Mouse (Mus musculus) lung, embryonic 14.5 days (tissue): ENCODE data around the gene Ppp1ca. TPM values are rescaled to one million over a fixed set of nuclear protein-coding genes. Genes with fewer than 3 reads are reported as not detected.

Experiments
- ATAC-seq: fragments of 200-750 bp; cut with Nextera tagmentation; 2 replicates; pipeline ENCODE4 v1.8.0; 2017; ENCODE audit warnings: mild to moderate bottlenecking, moderate TSS enrichment, moderate library complexity; ENCODE audit not compliant: insufficient read depth
- DNase-seq: peaks from one replicate; pipeline ENCODE4 v3.0.0-alpha.2; 2015
- H3K27ac ChIP-seq: fragments of 300-500 bp; sonication (generic); 2 replicates; pipeline ENCODE4 v1.5.1; 2014; ENCODE audit warnings: low read depth, mild to moderate bottlenecking, moderate library complexity
- H3K27me3 ChIP-seq: fragments of 300-500 bp; sonication (generic); 2 replicates; pipeline ENCODE4 v1.6.1; 2014; ENCODE audit warnings: low read length, control low read depth; ENCODE audit not compliant: insufficient read depth
- H3K36me3 ChIP-seq: fragments of 300-500 bp; sonication (generic); 2 replicates; pipeline ENCODE4 v1.6.1; 2014; ENCODE audit warnings: control low read depth; ENCODE audit not compliant: insufficient read depth
- H3K4me1 ChIP-seq: fragments of 300-500 bp; sonication (generic); 2 replicates; pipeline ENCODE4 v1.6.1; 2014; ENCODE audit warnings: antibody characterized with exemption, control low read depth; ENCODE audit not compliant: insufficient read depth
- H3K4me2 ChIP-seq: fragments of 300-500 bp; sonication (generic); 2 replicates; pipeline ENCODE4 v1.6.1; 2014; ENCODE audit warnings: mild to moderate bottlenecking
- H3K4me3 ChIP-seq: fragments of 300-500 bp; sonication (generic); 2 replicates; pipeline ENCODE4 v1.5.1; 2014; ENCODE audit warnings: low read depth, low read length
- H3K9ac ChIP-seq: fragments of 300-500 bp; sonication (generic); 2 replicates; pipeline ENCODE4 v1.6.1; 2014
- H3K9me3 ChIP-seq: fragments of 300-500 bp; sonication (generic); 2 replicates; pipeline ENCODE4 v1.6.1; 2016; ENCODE audit warnings: low read depth, low read length, control low read depth
- CTCF ChIP-seq: IDR thresholded peaks from 2 replicates; pipeline ENCODE4 v1.5.1; 2016; ENCODE audit warnings: antibody characterized with exemption, low read depth
- WGBS: fragments of 180-500 bp; shearing (Covaris S2); extraction: QIAGEN DNeasy Blood & Tissue Kit; methylation state at CpG from one replicate; pipeline ENCODE4 v1.1.7; 2014; 5-methylcytosine and 5-hydroxymethylcytosine counted together
- polyA plus RNA-seq: library from polyadenylated mRNA; unstranded; fragments of >200 nt; fragmentation: Nextera tagmentation; extraction: Ambion mirVana; gene quantifications from 2 replicates; pipeline ENCODE4 v1.2.1, GENCODE M21; 2014

Gene Ppp1ca
- polyA plus RNA-seq, 1 experiment from 2014 or later = 994 TPM

- ATAC-seq (no peak), DNase-seq (no peak)
- no peak overlapping the region for H3K9ac ChIP-seq
- H3K27ac ChIP-seq = no peak overlapping the region
- H3K4me3 ChIP-seq = no peak overlapping the region
- H3K27me3 ChIP-seq = no peaks in the 10 kb centered on the region
- peaks cover 5% of the 10 kb centered on the region for H3K4me1 ChIP-seq
- 59% methylated on average over 3 of the region's 3 CpGs for WGBS
- H3K4me2 ChIP-seq = no peak overlapping the region
- H3K9me3 ChIP-seq = no peaks in the 10 kb centered on the region
- no peak for TF ChIP-seq CTCF
- peaks cover 18% of the 10 kb centered on the region for H3K36me3 ChIP-seq
Measured at GRCm38 (mm10) chr19:4147022-4147405, 44.9 kb upstream of the Ppp1ca start.

- TF ChIP-seq CTCF = no peak
- 34% methylated on average over 9 of the region's 9 CpGs for WGBS
- DNase-seq (no peak), ATAC-seq (0 out of 2 replicates have a peak, but pooled peaks have one; percentile 2)
- Histone ChIP-seq H3K4me3 (peak overlapping the region; percentile 89), H3K27me3 (no peaks in the 10 kb centered on the region), H3K4me2 (peak overlapping the region; percentile 87), H3K9ac (peak overlapping the region; percentile 85), H3K4me1 (peaks cover 5% of the 10 kb centered on the region), H3K27ac (peak overlapping the region; percentile 40; the same call in 1 of the 2 replicates), H3K9me3 (no peaks in the 10 kb centered on the region), H3K36me3 (peaks cover 18% of the 10 kb centered on the region)
Measured at GRCm38 (mm10) chr19:4147782-4148490, 43.9 kb upstream of the Ppp1ca start.

GRCm38 (mm10) chr19:4148491-4148806 is 43.4 kb upstream of the Ppp1ca start, which contains the start of gene Coro1b:
TSS of gene Coro1b (plus strand) at chr19:4148619.
- 0% methylated on average over 33 of the region's 33 CpGs for WGBS
- ATAC-seq (peak; percentile 98), DNase-seq (peak; percentile 98)
- H3K36me3 ChIP-seq = peaks cover 21% of the 10 kb centered on the region
- H3K4me1 ChIP-seq = peaks cover 5% of the 10 kb centered on the region
- no peaks in the 10 kb centered on the region for H3K9me3 ChIP-seq
- peak within 1 kb of the TSS; percentile 85 for H3K9ac ChIP-seq
- peak within 1 kb of the TSS; percentile 89 for H3K4me3 ChIP-seq
- H3K4me2 ChIP-seq = peak within 1 kb of the TSS; percentile 87
- no peaks in the 10 kb centered on the region for H3K27me3 ChIP-seq
- no peak for TF ChIP-seq CTCF
- H3K27ac ChIP-seq = peak within 1 kb of the TSS; percentile 40; the same call in 1 of the 2 replicates

GRCm38 (mm10) chr19:4148819-4149218 is 43.0 kb upstream of the Ppp1ca start:
- Histone ChIP-seq H3K36me3 (peaks cover 25% of the 10 kb centered on the region), H3K4me3 (peak overlapping the region; percentile 89), H3K4me2 (peak overlapping the region; percentile 87), H3K27ac (peak overlapping the region; percentile 40; the same call in 1 of the 2 replicates), H3K4me1 (peaks cover 5% of the 10 kb centered on the region), H3K9ac (peak overlapping the region; percentile 85), H3K9me3 (no peaks in the 10 kb centered on the region), H3K27me3 (no peaks in the 10 kb centered on the region)
- 6% methylated on average over 8 of the region's 8 CpGs for WGBS
- no peak for DNase-seq
- no peak for TF ChIP-seq CTCF
- ATAC-seq = peak; percentile 57

GRCm38 (mm10) chr19:4149283-4149682 is 42.6 kb upstream of the Ppp1ca start:
- DNase-seq (no peak), ATAC-seq (no peak)
- Histone ChIP-seq H3K9me3 (no peaks in the 10 kb centered on the region), H3K27me3 (no peaks in the 10 kb centered on the region), H3K36me3 (peaks cover 27% of the 10 kb centered on the region), H3K4me1 (peaks cover 5% of the 10 kb centered on the region), H3K27ac (no peak overlapping the region), H3K9ac (peak overlapping the region; percentile 85), H3K4me2 (peak overlapping the region; percentile 87), H3K4me3 (peak overlapping the region; percentile 89)
- TF ChIP-seq CTCF = no peak
- 81% methylated on average over 11 of the region's 11 CpGs for WGBS

- Histone ChIP-seq H3K4me2 (peak overlapping the region; percentile 87; the same call in 1 of the 2 replicates), H3K27ac (no peak overlapping the region), H3K4me3 (peak overlapping the region; percentile 89; the same call in 1 of the 2 replicates), H3K27me3 (no peaks in the 10 kb centered on the region), H3K9ac (no peak overlapping the region), H3K4me1 (peaks cover 5% of the 10 kb centered on the region), H3K36me3 (peaks cover 27% of the 10 kb centered on the region), H3K9me3 (no peaks in the 10 kb centered on the region)
- no peak for ATAC-seq
- no peak for TF ChIP-seq CTCF
- WGBS = 90% methylated on average over 17 of the region's 17 CpGs
- no peak for DNase-seq
Measured at GRCm38 (mm10) chr19:4149764-4150461, 42.0 kb upstream of the Ppp1ca start.
